Mouse (Mus musculus) right cerebral cortex, postnatal 25 days (tissue): ENCODE measurements around the gene Cstf2t.

Source experiments
- DNase-seq: peaks from one replicate; pipeline ENCODE4 v3.0.0; 2022

Cstf2t gene

GRCm38 (mm10) chr19:31082662-31083429, at the start of gene Cstf2t:
Gene Cstf2t, plus strand, starts transcription at chr19:31082837.
- DNase-seq, result peak; percentile 99

GRCm38 (mm10) chr19:31038951-31039350, 43.7 kb upstream of the Cstf2t start:
- no peak for DNase-seq

GRCm38 (mm10) chr19:31040948-31041847, 41.4 kb upstream of the Cstf2t start:
- DNase-seq, result no peak

DNA sequence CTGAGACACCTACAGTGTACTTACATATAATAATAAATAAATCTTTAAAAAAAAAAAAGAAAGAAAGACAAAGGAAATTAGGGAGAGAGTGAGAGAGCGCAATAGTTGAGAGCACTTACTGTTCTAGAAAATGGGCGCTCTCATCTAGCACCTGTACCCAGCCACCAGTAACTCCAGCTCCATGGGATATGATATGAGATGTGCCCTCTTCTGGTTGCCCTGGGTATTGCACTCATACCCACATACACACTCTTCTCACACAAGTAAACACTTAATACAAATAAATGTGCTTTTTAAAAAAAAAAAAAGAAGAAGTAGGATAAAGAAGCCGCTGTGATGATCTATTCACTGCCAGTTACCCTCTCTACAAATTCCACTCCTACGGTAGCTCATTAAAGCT, 36.0 kb upstream of the Cstf2t start:
- no peak for DNase-seq

DNA sequence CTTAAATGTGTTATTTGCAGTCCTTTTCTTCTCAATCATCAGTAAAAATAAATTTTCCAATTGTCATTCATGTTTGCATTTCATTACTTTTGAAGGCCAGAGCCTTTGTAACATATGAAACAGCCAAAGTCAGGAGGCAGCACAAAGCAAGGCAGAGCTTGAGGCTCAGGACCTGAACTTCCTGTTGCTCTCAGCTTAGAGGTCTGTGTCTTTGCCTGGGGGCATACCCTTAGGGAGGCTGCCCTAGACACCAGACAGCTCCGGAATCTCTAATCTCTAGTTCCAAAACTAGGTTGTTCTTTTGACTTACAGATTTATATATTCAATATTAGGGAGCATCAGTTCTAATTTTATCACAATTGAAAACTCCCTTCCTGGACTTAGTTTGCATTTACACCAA, 17.9 kb upstream of the Cstf2t start:
- DNase-seq, result no peak

- no peak for DNase-seq
Observed at GRCm38 (mm10) chr19:31065206-31065781, 17.3 kb upstream of the Cstf2t start.

DNA sequence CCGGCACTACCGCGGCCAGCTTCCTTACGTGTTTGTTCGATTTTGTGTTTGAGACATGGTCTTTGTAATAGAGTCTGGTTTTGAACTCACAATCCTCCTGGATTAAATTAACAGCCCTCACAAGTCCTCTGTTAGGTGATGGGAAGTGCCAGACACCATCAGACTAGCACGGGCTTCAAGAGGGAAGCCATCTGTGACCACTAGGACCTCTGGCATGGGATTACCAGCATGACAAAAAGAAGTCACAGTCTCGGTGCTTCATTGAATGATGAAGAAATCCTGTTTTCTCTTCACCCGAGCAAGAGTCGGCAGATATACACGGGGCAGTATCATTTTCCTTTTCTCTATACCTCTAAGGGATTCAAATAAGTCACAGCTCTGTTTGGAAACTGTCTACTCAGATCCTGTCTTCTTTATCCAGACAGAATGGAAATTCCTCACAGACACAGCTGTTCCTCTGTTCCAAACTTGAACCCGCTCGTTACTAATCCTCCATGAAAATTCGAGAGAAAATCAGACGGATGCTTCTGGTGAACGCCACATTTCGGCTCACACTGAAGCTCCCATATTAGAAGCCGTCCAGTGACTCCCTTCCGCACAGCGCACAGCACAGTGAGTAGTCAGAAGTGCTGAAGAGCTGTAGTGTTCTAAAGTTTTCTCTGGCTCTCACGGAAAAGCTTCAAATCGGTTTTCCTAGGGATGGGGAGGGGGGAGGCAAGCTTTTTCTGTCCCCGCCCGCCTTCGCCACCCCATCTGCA, 8.5 kb upstream of the Cstf2t start:
- DNase-seq, result no peak

GRCm38 (mm10) chr19:31074717-31075063, 7.9 kb upstream of the Cstf2t start:
- no peak for DNase-seq

DNA sequence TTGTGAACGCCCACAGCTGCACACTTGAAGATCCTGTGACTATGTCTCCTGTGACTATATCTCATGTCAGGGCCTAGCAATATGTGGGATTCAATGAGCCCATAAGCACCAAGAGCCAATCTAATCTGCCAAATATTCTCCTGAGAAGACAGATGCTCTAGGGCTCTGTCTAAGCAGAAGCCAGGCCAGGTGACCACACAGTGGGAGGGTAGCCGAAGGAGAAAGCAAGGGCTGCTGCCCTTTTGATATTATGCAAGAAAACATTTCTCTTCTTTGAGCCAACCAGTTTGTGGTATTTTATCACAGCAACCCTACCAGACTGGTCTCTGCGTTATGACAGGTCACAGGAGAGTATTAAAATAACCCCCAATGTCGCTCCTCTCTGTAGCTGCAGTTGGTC, 6.5 kb upstream of the Cstf2t start:
- no peak for DNase-seq

GRCm38 (mm10) chr19:31078241-31078640, 4.4 kb upstream of the Cstf2t start:
- no peak for DNase-seq

GRCm38 (mm10) chr19:31082226-31082625, 411 bp upstream of the Cstf2t start:
- DNase-seq, result no peak

GRCm38 (mm10) chr19:31083761-31084160, 1.1 kb downstream of the Cstf2t start:
- no peak for DNase-seq

DNA sequence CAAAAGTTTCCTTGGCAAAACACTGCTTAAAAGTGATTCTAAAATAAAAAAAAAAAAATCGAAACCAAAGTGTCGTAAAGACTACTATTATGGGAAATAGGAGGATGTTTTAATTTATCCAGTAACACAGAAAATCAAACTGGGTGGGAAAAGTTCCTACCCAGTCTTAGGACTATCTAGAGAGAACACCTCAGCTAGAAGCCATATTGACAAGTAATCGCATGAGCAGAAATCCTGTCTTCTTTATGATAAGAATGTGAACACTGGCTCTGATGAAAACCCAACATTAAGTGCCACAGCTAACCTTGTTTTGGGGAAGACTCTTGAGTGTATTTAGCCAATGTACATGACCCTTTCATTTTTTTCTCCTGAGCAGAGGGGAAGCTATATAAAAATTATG, 15.2 kb downstream of the Cstf2t start:
- DNase-seq, result no peak

DNA sequence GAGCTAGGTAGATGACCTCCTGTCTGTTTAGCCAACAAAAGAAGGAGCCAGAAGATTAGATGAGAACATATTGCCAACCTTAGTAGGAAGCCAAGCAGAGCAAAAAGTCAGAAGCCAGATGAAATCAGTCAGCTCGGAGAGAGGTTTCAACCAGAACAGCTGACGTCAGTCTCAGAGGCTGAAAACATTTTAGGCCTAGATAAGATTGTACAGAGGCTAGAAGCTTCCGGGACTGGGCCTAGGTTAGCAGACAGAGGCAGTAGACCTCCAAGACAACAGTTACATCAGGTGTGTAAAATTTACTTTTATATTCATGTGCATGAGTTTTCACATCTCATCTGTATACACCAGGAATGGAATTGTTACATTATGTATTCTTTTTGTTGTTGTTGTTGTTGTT, 16.7 kb downstream of the Cstf2t start:
- DNase-seq, result no peak

GRCm38 (mm10) chr19:31104764-31105163, 22.1 kb downstream of the Cstf2t start:
- no peak for DNase-seq

DNA sequence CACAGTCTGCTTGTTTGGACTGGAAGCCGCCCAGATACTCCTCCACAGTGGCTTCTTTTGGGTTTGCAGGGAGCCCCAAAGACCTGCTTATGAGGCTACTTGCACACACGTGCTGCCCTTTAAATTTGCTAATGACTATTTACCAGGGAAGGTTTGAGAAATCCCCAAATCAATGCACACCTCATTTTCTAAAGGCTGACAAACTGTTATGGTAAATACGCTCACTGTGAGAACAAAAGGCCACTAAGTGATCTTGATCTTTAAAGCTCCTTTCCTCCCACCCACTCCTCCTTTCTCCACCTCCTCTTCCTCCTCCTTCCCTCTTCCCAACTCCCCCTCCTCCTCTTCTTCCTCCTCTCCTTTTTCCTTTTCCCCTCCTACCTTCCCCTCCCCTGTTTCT, 23.4 kb downstream of the Cstf2t start:
- no peak for DNase-seq

DNA sequence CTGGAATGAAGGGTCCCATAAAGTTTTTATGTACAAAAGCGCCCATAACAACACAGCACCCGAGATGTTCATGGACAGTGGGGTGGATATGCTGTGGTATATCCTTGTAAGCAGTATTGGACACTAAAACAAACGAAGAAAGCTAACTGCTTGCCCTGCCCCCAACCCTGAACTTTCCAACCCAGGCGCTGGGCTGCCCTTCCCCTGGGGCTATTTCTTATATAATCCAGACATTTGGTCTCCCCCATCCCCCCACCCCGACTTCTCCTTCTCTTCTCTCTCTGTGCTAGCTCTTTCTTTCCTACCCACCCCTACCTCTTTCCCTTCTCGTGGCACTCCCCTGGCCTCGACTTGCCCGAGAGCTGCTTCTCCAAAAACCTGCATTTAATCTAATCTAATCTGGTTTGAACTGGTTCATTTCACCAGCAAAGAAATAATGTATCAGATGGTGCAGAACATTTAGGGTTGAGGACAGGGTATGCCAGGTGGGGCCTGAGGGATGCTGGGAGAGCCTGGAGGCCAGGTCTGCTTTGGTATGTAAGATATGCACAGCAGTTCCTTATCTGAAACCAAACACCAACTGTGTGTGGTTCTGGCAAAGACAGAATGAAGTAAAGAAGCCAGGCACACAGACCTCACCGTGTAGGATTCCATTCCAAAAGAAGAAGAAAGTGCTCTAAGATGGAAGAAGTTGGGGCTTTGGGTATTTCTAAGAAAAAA, 24.4 kb downstream of the Cstf2t start:
- DNase-seq, result no peak

DNA sequence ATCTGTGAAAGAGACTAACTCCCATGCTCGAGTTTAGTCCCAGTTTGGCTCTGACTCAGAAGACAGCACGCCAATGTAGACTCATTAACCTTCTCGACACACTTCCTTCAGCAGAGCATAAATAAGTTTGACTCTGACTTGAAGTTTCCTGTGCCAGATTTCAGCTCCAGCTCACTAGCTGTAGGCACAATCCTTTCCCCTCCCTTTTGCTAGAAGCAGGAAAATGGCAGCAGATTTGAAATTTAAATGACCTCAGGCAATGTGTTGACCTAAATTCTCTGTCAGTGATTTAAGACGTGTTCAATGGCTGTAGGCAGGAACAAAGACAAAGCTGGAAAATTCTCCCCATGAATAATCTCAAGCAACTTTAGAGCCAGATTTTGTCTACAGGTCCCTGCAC, 32.1 kb downstream of the Cstf2t start:
- DNase-seq, result peak; percentile 13

DNA sequence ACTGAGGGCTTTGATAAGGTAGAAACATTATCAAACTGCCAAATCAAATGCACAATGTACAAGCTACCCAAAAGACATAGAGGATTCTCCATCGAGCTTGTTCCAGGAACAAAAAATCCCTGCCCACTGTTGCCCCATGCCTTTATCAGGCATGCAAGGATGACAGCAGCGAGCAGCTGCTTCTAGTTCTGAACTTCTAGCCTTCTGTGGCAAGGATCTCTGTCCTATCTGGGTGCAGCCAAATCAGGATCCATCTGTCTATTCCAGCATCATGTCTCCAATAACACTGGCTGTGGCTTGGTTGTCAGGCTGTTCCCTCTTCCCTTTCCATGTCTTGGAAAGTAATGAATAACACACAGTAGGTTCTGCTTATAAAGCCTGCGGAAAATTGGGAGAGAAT, 42.0 kb downstream of the Cstf2t start:
- DNase-seq, result no peak

DNA sequence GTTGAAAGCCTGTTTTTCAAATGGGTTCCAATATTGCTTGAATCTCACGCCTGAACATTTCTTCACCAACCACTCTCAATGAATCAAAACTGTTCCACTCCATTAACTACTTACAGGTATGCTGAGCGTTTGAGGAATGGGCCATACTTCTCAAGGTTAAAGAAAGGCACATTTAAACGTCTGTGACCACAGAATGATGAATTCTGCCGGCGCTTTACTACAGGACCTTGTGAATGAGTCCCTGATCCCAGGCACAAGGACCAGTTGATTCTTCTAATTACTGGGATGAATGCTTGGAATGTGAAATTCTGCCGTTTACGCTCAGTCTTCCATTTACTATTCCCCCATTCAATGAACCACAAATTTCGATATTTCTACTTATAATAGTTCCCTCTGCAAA, 50.0 kb downstream of the Cstf2t start:
- no peak for DNase-seq

DNA sequence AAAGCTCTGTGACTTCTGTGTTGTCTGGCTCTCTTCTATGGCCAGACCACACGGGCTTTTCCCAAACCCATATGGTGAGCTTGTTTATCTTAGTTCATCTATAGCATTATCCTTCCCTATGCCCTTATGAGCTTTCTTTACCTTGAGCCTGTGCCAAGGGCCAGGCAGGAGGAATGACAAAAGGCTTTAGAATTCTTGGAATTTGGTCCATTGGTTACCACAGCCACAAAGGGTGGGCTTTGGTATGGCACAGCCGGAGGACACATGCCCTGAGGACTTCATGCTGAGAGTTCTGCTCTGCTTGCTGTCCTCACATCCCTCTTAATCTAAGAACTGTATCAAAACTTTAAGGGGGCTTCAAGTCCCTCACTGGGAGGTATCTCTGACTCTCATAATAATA, 53.7 kb downstream of the Cstf2t start:
- DNase-seq, result no peak
